Mouse (Mus musculus): ENCODE data around the gene Chst10. TPM values are rescaled to one million over a fixed set of nuclear protein-coding genes. Genes with fewer than 3 reads are reported as not detected.

Chst10 gene
- polyA plus RNA-seq, 2 experiments = 0.07 to 0.09 TPM

- DNase-seq (ENCODE audit: low read depth in 3 of 3, low spot score in 3 of 3) (no peak), ATAC-seq (ENCODE audit: insufficient read depth) (no peak)
- H3K9me3 ChIP-seq (ENCODE audit: control insufficient read depth, low read length) = no peaks in the 10 kb centered on the region
- no peaks in the 10 kb centered on the region for H3K36me3 ChIP-seq (replicated peaks; ENCODE audit: control insufficient read depth, insufficient read depth, low read depth)
- H3K27me3 ChIP-seq (ENCODE audit: control insufficient read depth, insufficient read depth, low read length) = no peaks in the 10 kb centered on the region
- 38% methylated on average over 2 of the region's 2 CpGs for WGBS (ENCODE audit: insufficient replicate concordance)
- H3K4me2 ChIP-seq (ENCODE audit: low read depth) = no peak overlapping the region
- no peak for TF ChIP-seq EP300 (IDR thresholded peaks at IDR 0.05; ENCODE audit: low read depth)
- TF ChIP-seq CTCF (IDR thresholded peaks at IDR 0.05; ENCODE audit: low read depth) = no peak
- no peaks in the 10 kb centered on the region for H3K4me1 ChIP-seq (replicated peaks; ENCODE audit: control insufficient read depth in 2 of 2, insufficient read depth in 2 of 2, low read length in 1 of 2)
- no peak overlapping the region for H3K9ac ChIP-seq (replicated peaks)
- H3K27ac ChIP-seq = no peak overlapping the region
- no peak overlapping the region for H3K4me3 ChIP-seq (ENCODE audit: insufficient read depth in 1 of 2, low read depth in 2 of 2, low read length in 2 of 2)
Measured at GRCm38 (mm10) chr1:38850650-38851049, 47.3 kb downstream of the Chst10 start.

- Histone ChIP-seq H3K27me3 (ENCODE audit: control insufficient read depth, insufficient read depth, low read length) (no peaks in the 10 kb centered on the region), H3K4me2 (ENCODE audit: low read depth) (no peak overlapping the region), H3K36me3 (replicated peaks; ENCODE audit: control insufficient read depth, insufficient read depth, low read depth) (no peaks in the 10 kb centered on the region), H3K9ac (replicated peaks) (no peak overlapping the region), H3K4me3 (ENCODE audit: insufficient read depth in 1 of 2, low read depth in 2 of 2, low read length in 2 of 2) (no peak overlapping the region), H3K27ac (no peak overlapping the region), H3K4me1 (replicated peaks; ENCODE audit: control insufficient read depth in 2 of 2, insufficient read depth in 2 of 2, low read length in 1 of 2) (no peaks in the 10 kb centered on the region), H3K9me3 (ENCODE audit: control insufficient read depth, low read length) (no peaks in the 10 kb centered on the region)
- TF ChIP-seq CTCF (IDR thresholded peaks at IDR 0.05; ENCODE audit: low read depth) (no peak), EP300 (IDR thresholded peaks at IDR 0.05; ENCODE audit: low read depth) (no peak)
- DNase-seq (ENCODE audit: low read depth in 3 of 3, low spot score in 3 of 3) (no peak), ATAC-seq (ENCODE audit: insufficient read depth) (no peak)
- 56% methylated on average over 2 of the region's 2 CpGs for WGBS (ENCODE audit: insufficient replicate concordance)
Measured at GRCm38 (mm10) chr1:38848451-38849289, 49.3 kb downstream of the Chst10 start.

GRCm38 (mm10) chr1:38847975-38848374, 50.0 kb downstream of the Chst10 start:
- Histone ChIP-seq H3K4me1 (replicated peaks; ENCODE audit: control insufficient read depth in 2 of 2, insufficient read depth in 2 of 2, low read length in 1 of 2) (no peaks in the 10 kb centered on the region), H3K4me3 (ENCODE audit: insufficient read depth in 1 of 2, low read depth in 2 of 2, low read length in 2 of 2) (no peak overlapping the region), H3K27me3 (ENCODE audit: control insufficient read depth, insufficient read depth, low read length) (no peaks in the 10 kb centered on the region), H3K9me3 (ENCODE audit: control insufficient read depth, low read length) (no peaks in the 10 kb centered on the region), H3K9ac (replicated peaks) (no peak overlapping the region), H3K36me3 (replicated peaks; ENCODE audit: control insufficient read depth, insufficient read depth, low read depth) (no peaks in the 10 kb centered on the region), H3K4me2 (ENCODE audit: low read depth) (no peak overlapping the region), H3K27ac (no peak overlapping the region)
- 56% methylated on average over 11 of the region's 11 CpGs for WGBS (ENCODE audit: insufficient replicate concordance)
- ATAC-seq (ENCODE audit: insufficient read depth) (no peak), DNase-seq (ENCODE audit: low read depth in 3 of 3, low spot score in 3 of 3) (no peak)
- TF ChIP-seq CTCF (IDR thresholded peaks at IDR 0.05; ENCODE audit: low read depth) (no peak), EP300 (IDR thresholded peaks at IDR 0.05; ENCODE audit: low read depth) (no peak)

- no peak overlapping the region for H3K4me2 ChIP-seq (ENCODE audit: low read depth)
- H3K9ac ChIP-seq (replicated peaks) = no peak overlapping the region
- no peak for ATAC-seq (ENCODE audit: insufficient read depth)
- no peak for DNase-seq (ENCODE audit: low read depth in 3 of 3, low spot score in 3 of 3)
- H3K36me3 ChIP-seq (replicated peaks; ENCODE audit: control insufficient read depth, insufficient read depth, low read depth) = no peaks in the 10 kb centered on the region
- H3K9me3 ChIP-seq (ENCODE audit: control insufficient read depth, low read length) = no peaks in the 10 kb centered on the region
- no peak overlapping the region for H3K4me3 ChIP-seq (ENCODE audit: insufficient read depth in 1 of 2, low read depth in 2 of 2, low read length in 2 of 2)
- TF ChIP-seq CTCF (IDR thresholded peaks at IDR 0.05; ENCODE audit: low read depth) (no peak), EP300 (IDR thresholded peaks at IDR 0.05; ENCODE audit: low read depth) (no peak)
- no peak overlapping the region for H3K27ac ChIP-seq
- WGBS (ENCODE audit: insufficient replicate concordance) = 57% methylated on average over 4 of the region's 4 CpGs
- no peaks in the 10 kb centered on the region for H3K27me3 ChIP-seq (ENCODE audit: control insufficient read depth, insufficient read depth, low read length)
- no peaks in the 10 kb centered on the region for H3K4me1 ChIP-seq (replicated peaks; ENCODE audit: control insufficient read depth in 2 of 2, insufficient read depth in 2 of 2, low read length in 1 of 2)
Measured at GRCm38 (mm10) chr1:38843275-38843674, 54.7 kb downstream of the Chst10 start.

GRCm38 (mm10) chr1:38842861-38843260, 55.1 kb downstream of the Chst10 start:
- H3K9me3 ChIP-seq (ENCODE audit: control insufficient read depth, low read length) = no peaks in the 10 kb centered on the region
- no peak overlapping the region for H3K4me3 ChIP-seq (ENCODE audit: insufficient read depth in 1 of 2, low read depth in 2 of 2, low read length in 2 of 2)
- no peaks in the 10 kb centered on the region for H3K4me1 ChIP-seq (replicated peaks; ENCODE audit: control insufficient read depth in 2 of 2, insufficient read depth in 2 of 2, low read length in 1 of 2)
- TF ChIP-seq EP300 (IDR thresholded peaks at IDR 0.05; ENCODE audit: low read depth) (no peak), CTCF (IDR thresholded peaks at IDR 0.05; ENCODE audit: low read depth) (no peak)
- H3K36me3 ChIP-seq (replicated peaks; ENCODE audit: control insufficient read depth, insufficient read depth, low read depth) = no peaks in the 10 kb centered on the region
- 50% methylated on average over 1 of the region's 1 CpGs for WGBS (ENCODE audit: insufficient replicate concordance)
- no peak overlapping the region for H3K9ac ChIP-seq (replicated peaks)
- ATAC-seq (ENCODE audit: insufficient read depth) (no peak), DNase-seq (ENCODE audit: low read depth in 3 of 3, low spot score in 3 of 3) (no peak)
- H3K4me2 ChIP-seq (ENCODE audit: low read depth) = no peak overlapping the region
- H3K27me3 ChIP-seq (ENCODE audit: control insufficient read depth, insufficient read depth, low read length) = no peaks in the 10 kb centered on the region
- no peak overlapping the region for H3K27ac ChIP-seq

Measured in liver, embryonic 14.5 days (tissue).